Mouse (Mus musculus): ENCODE data around the gene Prpf4.

Gene Prpf4

DNA sequence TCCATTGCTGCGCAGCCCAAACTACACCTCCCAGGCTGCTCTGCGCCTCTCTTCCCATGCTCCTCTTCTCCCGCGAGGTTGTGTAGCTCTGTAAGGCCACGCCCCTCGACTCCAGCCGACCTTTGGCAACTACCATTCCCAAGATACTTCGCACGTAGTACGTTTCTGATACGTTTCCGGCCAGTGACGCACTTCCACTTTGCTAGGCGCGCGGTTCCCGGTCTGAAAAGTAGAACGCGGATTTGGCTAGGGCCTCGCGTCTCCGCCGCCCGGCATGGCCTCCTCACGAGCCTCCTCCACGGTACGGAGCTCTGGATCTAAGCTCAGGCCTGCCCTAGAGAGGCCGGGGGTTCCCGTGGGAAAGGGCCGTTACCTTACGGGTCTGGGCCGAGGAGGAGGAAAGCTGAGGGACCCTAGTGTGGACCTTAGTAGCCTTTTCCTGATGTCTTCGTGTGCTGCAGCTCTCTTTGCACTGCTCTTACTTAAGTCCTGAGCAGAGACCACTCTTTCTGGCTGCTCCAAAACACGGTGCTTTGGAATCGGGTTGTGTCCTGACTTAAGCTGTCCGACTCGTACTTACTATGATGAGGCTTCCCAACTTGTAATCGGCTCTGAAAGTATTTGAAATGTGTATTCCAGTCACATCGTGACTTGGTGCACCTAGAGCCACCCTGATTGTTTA lies at the start of gene Prpf4, which contains the start of gene Cdc26:
Gene Prpf4 (plus strand): TSS at position 197 of the 682 bp plus-strand sequence.
Gene Cdc26 (minus strand): TSS at position 42 of the 682 bp plus-strand sequence.
- peak; percentile 99 for DNase-seq (ENCODE audit: low spot score)

DNA sequence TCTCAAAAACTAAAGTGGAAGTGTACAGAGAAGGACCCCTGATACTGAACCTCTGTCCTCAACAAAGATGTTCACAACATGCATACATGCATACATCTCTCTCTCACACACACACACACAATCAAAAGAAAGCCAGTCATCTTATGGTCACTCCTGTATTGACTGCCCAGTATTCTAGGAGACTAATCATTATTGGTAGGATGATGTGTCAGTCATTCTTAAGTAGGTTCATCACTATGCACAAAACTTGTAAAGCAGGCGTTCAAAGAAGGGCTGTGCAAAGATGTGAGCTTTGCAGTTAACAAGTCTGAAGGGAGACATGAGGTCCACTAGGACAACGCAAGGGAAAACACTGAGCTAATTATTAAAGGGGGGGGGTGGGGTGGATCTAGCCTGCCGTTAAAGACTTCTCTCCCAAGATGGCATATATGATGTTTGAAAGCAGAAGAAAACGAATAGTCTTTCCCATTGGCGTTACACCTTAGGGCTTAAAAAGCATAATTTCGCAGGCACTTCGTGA lies 49.3 kb upstream of the Prpf4 start:
- no peak for DNase-seq (ENCODE audit: low spot score)

DNA sequence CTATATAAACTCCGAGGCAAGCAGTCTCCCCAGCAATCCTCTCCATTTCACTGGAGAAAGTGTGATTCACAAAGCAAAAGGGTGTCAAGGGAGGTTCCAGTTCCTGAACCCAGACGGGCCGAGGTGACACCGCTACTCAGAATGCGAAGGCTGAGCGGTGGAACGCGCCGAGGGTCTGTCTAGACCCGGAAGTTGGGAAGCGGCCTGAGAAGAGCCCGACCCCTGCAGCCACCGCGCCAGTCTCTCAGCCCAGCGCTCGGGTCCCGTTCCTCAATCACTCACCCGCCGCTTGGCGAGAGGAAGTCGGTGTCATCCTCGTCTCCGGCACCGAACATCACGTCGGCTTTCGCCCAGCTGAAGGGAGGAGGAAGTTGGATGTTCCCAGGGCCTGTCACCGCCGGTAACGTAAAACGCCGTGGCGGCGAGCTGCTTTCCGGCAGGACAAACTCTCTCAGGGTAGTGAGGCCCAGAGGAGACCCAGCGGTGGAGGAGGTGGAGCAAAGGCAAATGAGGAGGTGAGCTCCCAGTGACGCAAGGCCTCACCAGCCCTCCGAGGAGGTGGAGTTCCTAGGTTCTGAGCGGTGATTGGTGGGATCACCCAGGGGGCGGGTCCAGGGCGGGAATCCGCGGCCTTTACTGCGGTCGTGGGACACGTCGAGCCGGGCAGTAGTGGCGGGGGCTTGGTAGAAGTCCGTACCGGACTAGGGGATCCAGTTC lies 48.4 kb upstream of the Prpf4 start, which contains the start of the genes Fkbp15 and Slc31a1:
Gene Fkbp15 (minus strand): TSS at position 461 of the 717 bp plus-strand sequence.
Gene Slc31a1 (plus strand): TSS at position 640 of the 717 bp plus-strand sequence.
- peak; percentile 96 for DNase-seq (ENCODE audit: low spot score)

DNA sequence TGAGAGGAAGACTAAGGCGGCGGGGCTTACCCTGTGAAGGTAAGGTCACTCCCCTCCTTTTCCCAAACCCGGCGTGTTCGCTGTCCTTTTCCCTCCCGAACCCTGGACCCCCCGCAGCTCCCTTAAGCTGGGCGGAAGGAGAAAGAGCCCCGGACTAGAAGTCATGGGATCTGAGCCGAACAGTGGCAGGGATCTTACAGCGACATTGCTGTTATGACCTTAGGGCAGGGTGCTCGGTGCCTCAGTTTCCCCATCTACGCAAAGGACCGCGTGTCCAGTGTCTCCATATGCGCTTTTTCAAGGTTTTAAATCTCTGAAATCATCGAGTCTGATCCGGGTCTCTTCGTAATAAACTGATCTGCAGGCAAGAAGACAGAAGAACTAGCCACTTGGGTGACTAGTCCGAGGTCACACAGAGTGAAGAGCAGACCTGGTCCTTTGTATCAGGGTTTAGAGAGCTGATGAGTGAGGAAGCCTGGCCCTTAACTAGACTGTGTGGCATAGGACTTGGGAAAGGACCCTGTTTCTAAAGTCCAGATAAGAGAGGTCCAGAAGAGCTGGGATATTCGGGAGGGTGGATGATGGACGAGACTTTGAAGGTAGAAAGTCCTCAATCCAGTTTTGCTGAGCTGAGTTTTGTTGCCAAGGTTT lies 47.7 kb upstream of the Prpf4 start:
- DNase-seq (ENCODE audit: low spot score), result no peak

DNA sequence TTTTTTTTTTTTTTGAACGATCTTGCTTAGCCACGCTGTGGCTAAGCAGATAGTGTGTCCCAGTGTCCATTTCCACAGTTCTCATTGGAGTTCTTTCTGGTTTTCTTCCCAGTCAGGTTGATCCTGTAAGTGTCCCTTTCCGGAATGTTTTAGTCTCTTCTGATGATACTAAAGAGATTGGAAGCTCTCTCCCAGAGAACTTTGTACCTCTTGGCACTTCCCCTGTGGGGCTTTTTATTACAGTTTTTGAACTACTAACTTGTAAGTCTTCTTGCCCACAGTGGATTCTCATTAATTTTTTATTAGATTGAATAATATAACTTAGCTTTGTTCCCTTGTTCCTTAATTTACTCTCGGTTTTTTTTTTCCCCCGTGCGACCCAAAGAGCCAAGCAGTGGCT lies 47.0 kb upstream of the Prpf4 start:
- no peak for DNase-seq (ENCODE audit: low spot score)

DNA sequence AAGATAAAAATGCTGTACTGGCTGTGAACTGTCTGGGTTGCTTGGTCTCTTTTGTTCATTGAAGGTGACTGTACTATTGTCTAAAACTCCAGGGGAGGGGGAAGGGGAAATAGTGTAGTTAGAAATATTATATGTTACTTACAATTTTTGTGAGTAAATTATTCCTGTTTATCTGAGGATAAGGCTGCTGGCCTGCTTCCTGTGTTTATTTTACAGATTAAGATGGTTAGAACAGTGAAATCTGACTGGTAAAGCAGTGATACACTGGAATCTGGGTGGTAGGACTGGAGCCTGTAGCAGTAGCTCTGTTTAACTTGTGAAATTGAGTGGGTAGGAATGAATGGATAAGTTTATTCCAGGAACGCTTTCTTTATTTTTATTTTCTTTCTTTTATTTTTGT lies 46.6 kb upstream of the Prpf4 start:
- no peak for DNase-seq (ENCODE audit: low spot score)

DNA sequence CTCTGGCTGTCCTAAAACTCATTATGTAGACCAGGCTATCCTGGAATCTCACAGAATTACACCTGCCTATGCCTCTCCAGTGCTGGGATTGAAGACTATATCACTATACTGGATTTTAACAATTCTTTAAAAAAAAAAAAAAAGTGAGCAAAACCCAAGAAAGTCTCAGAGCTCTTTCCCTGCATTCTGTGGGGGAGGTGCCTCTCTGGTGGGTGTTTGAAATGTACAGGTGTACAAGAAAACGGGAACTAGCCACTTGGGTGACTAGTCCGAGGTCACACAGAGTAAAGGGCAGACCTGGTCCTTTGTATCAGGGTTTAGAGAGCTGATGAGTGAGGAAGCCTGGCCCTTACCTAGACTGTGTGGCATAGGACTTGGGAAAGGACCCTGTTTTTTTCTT lies 46.2 kb upstream of the Prpf4 start:
- no peak for DNase-seq (ENCODE audit: low spot score)

DNA sequence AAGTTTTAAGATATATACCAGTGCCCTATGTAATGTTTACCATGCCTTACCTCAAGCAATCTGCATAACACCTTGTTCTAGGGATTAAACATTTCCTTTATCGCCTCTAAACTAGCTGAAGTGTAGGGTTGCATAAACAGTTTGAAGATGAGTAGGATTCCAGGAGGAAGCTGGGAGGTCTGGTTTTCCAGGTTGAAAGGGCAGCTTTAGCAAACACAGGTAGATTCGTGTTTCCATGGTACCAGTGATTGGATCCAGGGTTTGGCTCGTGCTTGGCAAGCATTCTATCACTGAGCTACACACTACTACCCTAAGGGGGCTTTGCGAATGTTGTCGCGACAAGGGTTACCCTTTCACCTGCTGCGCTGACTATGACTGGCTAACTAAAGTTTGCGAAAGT lies 44.3 kb upstream of the Prpf4 start:
- DNase-seq (ENCODE audit: low spot score), result no peak

DNA sequence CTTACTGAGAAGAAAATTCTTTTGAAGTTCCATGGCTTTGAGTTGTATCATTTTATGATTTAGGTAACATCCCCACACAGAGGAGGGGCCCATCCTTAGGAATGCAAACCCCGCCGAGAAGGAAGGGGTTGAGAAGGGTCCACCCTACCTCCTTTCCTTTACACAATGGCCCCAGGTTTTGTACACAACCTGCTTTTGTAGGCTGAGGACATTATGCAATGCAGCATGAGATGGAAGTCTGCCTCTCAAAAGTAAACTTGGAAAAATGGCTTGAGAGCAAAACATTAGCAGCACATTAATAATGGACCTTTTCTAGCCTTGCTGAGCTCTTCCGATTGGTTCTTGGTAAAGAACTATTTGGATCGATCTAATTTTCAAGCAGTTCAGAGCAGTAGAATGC lies 42.3 kb upstream of the Prpf4 start:
- no peak for DNase-seq (ENCODE audit: low spot score)

DNA sequence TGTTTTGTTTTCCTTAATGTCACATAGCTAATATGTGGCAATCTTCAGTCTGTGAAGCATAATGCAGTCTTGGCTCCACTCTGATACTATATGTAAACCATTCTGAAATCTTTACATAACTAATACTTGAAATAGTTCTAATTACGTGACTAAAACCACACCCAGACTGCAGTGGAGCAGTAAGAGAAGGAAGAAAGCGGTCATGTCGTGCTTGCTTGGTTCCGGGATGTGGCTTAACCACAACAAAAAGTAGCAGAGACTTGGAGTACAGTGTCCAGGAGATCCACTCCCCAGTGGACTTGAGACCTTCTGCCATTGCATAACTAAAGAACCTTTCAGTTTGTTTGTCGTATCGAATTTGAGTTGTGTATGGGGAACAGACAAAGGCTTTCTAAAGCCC lies 41.0 kb upstream of the Prpf4 start:
- no peak for DNase-seq (ENCODE audit: low spot score)

DNA sequence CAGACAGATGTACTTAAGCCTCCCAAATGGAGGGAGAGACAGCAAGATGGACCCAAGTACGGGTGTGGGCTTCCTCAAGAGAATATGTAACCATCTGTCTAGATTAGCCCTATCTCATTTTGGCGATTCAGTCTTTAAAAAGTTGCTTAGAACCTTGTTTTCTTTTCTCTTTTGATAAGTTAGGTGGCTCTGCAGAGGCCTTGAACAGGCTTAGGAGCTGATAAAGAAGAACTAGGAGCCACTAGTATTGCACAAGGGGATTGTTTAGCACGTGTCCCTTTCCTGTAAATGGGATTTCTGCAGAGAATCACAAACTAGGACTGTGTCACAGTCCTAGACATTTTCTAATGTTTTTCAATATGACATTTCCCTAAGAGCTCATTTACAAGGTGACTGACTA lies 39.5 kb upstream of the Prpf4 start:
- no peak for DNase-seq (ENCODE audit: low spot score)

DNA sequence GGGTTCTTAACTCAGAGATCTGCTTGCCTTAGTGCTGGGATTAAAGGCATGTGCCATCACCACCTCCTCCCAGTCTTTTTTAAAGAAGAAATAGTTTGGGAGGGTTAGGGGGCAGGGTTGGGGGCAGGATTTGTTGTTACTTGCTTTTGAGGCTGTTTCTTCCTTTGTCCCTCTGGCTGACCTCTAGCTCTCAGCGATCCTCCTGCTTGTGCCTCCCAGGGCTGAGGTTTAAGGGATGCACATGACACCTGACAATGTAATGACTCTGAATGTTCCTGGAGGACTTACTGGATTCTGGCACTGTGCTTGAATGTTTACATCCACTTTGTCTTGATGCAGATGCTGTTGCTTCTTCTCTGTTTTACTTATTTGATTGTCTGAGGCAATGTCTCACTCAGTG lies 36.2 kb upstream of the Prpf4 start:
- DNase-seq (ENCODE audit: low spot score), result no peak

DNA sequence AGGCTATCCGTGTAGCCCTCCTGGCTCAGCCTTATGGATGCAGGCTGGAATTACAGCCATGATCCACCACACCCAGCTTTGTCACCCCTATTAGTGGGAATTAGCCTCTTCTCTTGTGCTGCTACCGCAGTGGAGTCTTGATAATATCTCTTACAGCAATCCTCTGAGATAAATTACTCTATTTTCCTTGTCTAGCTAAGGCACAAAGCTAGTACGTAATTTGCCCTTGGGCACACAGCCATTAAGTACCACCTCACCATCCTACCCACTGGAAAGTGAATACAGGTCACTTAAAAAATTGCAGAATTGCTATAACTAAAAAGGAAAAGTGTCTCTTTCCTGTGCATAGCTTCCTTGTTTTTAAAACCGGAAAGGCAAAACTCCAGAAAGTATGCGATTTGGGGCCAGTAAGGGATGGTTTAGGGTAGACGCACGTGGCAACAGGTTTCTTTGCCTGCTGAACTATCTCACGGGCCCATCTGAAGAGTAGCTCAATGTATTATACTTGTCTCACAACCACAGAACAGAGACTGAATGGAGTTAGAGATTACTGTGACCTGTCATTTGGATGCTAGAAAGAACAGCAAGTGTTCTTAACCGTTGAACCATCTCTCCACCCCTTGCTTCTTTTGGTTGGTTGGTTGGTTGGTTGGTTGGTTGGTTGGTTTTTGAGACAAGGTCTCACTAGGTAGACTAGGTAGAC lies 35.6 kb upstream of the Prpf4 start:
- no peak for DNase-seq (ENCODE audit: low spot score)

DNA sequence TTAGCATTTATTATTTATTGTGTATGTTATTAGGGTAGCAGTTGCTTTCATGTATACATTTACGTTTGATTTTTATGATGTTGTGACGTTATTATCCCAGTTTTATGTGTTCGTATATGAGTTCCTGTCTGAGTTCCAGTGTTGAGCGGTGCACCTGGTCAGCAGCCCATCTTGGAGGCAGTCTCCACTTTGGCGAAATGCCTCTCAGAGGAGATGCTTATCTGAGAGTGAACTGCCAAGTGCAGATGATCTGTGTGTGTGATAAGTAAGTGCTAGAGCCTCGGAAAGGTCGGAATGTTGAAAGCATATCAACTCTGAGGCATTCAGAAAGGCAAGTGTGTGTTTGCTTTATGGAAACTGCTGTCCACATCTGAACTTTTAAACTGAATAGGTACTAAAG lies 34.9 kb upstream of the Prpf4 start:
- peak; percentile 54 for DNase-seq (ENCODE audit: low spot score)

DNA sequence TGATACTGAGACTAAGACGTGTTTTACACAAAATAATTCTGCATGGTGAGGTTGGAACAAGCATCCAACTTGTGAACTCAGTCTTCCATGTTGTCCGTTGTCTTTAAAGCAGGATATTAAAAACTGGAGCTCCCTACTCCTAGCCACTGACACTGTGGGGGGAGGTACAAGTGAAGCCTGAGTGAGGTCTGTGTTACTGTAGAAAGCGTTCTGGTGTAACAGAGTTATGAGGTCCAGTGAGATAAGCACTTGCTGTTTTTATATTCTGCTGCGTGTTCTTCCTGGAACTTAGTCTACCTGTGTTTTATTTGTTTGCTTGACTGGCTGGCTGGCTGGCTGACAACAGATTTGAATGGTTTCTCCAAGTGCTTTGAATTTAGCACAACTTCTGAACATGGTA lies 34.3 kb upstream of the Prpf4 start:
- DNase-seq (ENCODE audit: low spot score), result no peak

DNA sequence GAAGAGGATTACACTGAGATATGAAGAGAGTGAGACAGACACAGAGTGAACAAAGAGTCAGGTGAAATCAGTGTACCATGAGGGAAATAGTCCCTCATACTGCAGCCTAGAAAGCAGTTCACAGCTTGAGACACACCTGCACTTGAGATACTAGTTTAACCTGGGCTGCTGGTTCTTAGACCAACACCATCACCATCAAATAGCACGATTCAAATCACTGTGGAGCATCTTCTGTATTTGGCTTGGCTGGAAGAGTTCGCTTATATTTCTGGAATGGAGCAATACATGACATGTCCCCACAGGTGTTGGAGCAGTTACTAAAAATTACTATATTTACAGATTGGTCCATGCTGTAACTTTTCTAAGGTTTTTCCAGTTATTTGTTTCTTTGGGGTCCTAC lies 32.5 kb upstream of the Prpf4 start:
- DNase-seq (ENCODE audit: low spot score), result no peak

DNA sequence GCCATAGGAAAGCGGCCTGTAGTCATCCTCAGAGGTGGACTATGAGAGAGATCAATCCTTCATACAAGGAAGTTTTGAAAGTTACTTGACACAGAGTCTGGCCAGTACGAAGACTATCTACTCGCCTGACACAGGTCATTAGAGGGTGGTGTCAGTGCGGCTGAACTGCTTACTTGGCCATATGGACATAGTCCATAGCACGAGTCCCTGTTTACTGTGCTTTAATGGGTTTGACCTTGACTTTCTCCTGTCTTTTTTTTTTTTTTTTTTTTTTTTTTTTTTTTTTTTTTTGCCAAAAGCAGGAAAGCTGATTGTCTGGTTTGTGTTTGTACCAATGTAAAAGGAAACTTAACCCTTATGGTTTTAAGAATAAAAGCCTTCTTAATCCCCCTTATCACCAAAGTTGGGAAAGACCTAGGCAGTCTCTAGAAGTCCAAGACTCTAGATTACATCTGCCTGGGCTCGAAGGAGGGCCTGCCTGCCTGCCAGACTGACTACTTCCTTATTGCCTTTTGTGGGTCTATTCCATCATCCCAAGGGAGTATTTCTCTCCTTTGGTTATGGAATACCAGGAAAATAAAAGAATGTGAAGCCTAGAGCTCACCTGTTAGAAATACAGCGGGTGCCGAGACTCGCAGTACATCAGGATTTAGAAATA lies 28.7 kb upstream of the Prpf4 start:
- no peak for DNase-seq (ENCODE audit: low spot score)

DNA sequence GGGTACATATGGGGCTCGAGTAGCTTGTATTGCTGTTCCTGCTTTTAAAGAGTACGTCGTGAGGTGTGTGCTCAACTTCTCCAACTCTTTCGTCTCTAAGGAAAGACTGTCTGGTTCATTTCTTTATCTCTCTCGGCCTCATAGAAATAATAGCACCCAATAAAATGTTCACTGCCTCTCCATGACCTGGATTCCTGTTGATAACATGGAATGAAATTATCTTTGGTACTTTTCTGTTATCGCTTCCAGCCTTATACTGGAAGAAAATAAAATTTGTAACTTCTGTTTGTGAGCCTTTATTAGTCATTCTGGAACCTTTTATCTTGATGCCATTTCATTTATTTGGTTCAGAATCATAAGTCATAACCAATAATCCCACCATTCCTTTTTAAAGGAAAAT lies 25.4 kb upstream of the Prpf4 start:
- DNase-seq (ENCODE audit: low spot score), result no peak

DNA sequence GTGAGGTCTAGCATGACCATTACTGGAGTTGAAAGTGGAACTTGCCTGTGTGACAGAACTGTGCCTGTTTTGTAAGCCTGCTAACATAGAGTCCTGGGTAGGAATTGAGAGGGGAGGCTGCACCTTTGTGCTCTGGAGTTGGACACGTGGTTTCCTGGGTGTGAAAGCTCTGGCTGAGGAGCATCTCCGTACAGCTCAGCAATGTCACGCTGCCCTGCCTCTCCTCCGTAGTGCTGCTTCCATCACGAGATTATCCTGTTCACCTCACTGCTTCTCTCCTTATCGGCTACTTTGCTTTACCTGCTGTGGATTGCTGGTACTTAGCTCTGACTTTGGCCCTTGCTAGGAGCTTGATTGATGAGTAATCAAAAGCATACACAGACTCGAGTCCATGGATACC lies 24.8 kb upstream of the Prpf4 start:
- DNase-seq (ENCODE audit: low spot score), result no peak

DNA sequence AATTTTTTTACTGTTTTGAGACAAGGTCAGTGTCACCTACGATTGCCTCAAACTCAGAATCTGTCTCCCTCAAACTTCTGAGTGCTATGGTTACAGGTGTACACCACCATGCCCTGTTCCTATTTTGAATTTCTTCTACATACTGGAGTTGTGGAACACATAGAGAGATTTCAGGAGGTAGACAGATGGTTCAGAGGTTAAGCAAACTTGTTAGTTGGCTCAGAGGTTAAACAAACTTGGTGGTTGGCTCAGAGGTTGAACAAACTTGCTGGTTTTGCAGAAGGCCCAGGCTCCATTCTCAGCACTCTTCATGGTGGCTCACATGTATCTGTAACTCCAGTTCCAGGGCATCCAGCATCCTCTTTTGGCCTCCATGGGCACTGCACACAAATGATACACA lies 24.4 kb upstream of the Prpf4 start:
- no peak for DNase-seq (ENCODE audit: low spot score)

DNA sequence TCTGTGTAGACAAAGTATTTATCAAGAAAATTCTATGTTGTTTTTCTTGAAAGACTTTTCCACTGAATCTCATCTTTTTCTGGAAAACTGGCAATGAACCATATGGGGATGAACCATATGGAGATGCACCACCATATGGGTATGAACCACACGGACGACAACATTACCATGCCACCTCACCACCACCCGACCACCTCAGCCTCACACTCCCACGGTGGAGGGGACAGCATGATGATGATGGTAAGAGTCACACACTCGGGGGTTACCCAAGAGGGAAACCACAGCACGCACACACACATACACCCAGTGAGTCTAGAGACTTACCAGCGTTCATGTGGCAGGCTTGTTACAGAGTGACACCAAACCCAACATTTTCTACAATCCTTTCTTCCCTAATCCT lies 23.2 kb upstream of the Prpf4 start:
- DNase-seq (ENCODE audit: low spot score), result no peak
